Mouse (Mus musculus) right cerebral cortex, postnatal 10 days (tissue): Measurements from ENCODE around the gene Mpi.

Source experiments
- DNase-seq, 2 experiments: peaks; one replicate each; pipeline ENCODE4 v3.0.0; 2021; ENCODE audit warnings: low spot score in 2 of 2

Gene Mpi

DNA sequence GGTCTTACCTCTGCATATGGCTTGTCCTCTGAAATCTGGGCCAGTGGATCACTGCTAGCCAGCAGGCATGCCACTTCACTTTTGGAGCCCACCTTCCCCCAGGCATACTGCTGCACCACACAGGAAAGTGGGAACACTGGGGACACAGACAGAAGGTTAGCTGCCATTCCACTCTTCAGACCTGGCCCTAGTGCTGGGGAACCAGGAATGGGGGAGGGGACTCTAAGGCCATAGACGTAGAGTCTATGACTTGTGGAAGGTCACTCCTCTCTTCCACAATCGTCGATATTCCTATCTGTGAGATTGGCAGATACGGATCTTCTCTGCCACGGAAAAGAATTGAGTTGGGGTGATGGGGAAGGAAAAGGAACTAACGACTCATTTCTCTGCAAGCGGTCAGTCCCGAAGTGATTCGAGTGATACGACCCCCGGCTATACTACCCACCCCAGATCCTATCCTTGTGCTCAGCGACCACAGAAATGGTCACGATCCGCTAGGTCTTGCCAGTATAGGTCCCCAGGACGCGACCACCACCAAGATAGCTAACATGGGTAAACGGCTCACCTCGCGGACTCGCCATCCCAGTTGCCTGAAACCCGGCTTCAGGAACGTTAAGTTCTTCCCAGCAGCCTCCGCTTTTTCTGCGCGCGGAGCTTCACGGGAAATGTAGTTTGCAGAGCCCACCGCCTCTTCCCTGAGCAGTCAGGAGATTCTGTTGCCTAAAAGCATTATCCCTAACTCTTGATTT is at the start of gene Mpi:
Gene Mpi, minus strand, starts transcription at position 625 of the 749 bp plus-strand sequence.
- DNase-seq: peak; percentile 82 to 88

- DNase-seq: no peak
Measured at GRCm38 (mm10) chr9:57602098-57602497, 49.5 kb upstream of the Mpi start.

DNA sequence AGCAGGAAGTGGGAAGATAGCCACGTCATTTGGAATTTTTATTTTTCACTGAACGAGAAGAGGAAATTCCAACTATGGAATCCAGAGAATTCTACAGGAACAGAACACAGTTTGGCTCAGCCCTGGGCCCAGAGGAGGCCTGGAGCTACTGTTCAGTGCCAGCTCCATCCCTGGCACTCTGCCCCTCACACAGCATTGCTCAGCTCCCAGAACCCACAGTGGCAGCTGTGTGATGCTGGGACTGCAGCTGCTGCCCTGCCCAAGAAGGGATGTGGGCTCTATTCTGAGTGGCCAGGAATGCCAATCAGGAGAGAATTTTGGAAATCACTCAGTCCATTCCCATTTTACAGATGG is 48.8 kb upstream of the Mpi start:
- DNase-seq: peak; percentile 87

GRCm38 (mm10) chr9:57600620-57601352 is 48.2 kb upstream of the Mpi start:
- no peak for DNase-seq

GRCm38 (mm10) chr9:57598851-57599563 is 46.4 kb upstream of the Mpi start:
- DNase-seq: no peak

GRCm38 (mm10) chr9:57597929-57598382 is 45.4 kb upstream of the Mpi start:
- peak in 1 of 2 experiments; percentile 47 for DNase-seq

- DNase-seq: no peak
Measured at GRCm38 (mm10) chr9:57597265-57597664, 44.7 kb upstream of the Mpi start.

GRCm38 (mm10) chr9:57594174-57594509 is 41.6 kb upstream of the Mpi start:
- no peak for DNase-seq

DNA sequence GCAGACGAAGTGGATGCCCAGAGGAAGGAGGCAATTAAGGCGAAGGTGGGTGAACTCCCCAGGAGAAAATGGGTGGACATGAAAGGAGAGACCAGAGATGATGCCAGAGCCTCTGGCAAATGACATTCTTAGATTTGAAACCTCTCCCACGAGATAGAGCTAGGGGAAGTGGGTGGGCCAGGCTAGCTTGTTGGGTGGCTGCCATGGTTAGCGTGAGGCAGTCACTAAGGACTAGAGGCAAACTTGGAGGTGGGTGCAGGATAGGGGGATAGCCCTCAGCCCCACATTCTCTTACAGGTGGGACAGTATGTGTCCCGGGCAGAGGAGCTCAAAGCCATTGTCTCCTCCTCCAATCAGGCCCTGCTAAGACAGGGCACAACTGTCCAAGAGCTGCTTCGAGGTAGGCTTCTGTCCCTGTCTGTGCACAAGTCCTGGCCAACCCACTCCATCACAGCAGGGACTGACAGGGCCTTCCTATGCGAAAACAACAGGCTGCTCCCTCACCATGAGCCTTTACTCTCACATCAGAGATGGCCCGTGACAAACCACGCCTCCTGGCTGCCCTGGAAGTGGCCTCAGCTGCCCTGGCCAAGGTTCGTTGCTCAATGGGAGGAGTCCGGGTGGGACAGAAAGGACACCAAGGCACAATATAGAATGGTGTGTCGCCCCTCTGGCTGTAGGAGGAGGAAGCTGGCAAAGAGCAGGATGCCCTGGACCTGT is 41.1 kb upstream of the Mpi start:
- DNase-seq: no peak

DNA sequence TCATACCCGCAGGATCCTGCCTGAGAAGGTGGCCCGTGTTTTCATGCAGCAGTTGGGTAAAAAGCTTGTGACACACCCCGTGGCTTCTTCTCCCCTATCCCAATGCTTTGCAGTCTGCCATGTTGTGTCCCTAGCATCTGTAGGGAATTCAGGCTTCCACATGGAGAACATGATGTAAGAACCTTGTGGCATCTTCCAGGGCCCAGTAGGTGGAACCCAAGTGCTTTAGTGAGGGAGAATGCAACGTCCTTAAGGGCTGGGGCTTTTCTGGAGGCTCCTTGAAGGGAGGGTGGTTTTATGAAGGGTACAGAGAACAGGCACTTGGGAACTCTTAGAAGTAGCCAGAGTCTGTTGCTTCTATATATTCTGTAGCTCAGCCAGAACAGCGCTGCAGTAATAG is 38.2 kb upstream of the Mpi start:
- DNase-seq: no peak

GRCm38 (mm10) chr9:57589224-57590126 is 36.9 kb upstream of the Mpi start, which contains the start of gene Ulk3:
Ulk3 (plus strand) TSS chr9:57589452.
- peak; percentile 84 for DNase-seq

GRCm38 (mm10) chr9:57584991-57585390 is 32.4 kb upstream of the Mpi start:
- no peak for DNase-seq

GRCm38 (mm10) chr9:57577144-57577849 is 24.7 kb upstream of the Mpi start:
- no peak for DNase-seq

- no peak for DNase-seq
Measured at GRCm38 (mm10) chr9:57575577-57575976, 23.0 kb upstream of the Mpi start.

GRCm38 (mm10) chr9:57574397-57574796 is 21.8 kb upstream of the Mpi start:
- no peak for DNase-seq

- no peak for DNase-seq
Measured at GRCm38 (mm10) chr9:57568500-57568899, 15.9 kb upstream of the Mpi start.

GRCm38 (mm10) chr9:57566846-57567245 is 14.3 kb upstream of the Mpi start:
- no peak for DNase-seq

GRCm38 (mm10) chr9:57565741-57566221 is 13.2 kb upstream of the Mpi start:
- peak; percentile 87 to 90 for DNase-seq

DNA sequence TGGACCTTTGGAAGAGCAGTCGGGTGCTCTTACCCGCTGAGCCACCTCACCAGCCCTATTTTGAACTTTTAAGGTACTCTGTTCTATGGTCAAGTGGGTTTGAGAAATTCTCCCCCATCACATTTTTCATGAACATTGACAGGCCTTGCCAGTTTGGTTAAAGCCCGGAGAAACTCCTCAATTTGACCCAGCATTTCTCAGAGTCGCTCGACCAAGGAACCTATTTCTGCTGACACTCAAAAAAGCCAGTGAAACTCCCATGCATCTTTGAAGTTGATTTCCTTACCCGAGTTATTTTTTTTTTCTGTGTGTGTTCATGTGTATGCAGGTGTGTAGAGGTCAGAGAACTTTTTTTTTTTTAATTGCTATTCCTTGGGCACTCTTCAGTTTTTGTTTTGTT is 12.0 kb upstream of the Mpi start:
- no peak for DNase-seq

DNA sequence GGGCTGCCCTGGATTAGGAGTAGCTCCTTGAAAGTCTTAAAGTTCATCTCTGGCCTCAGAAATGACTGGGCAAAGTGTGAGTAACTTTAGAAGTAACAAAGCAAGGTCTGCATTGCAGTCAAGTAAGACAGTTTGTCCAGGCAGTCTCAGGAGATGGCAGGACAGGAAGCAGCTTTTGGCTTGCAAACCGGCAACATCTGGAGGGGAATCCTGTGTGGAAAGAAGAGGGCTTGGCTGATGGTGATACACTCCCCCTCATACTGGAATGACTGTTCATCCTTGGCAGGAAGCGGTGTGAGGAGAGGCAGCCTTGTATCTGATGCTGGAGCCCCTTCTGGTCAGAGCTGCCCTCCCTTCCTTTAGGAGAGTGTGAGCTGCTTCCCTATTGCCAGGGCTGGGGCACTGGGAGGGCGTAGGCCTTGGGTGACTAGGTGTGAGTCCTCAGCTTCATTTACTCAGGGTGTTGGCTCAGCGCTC is 10.4 kb upstream of the Mpi start:
- DNase-seq: no peak
